Mouse (Mus musculus) adrenal gland, postnatal 25 days (tissue): ENCODE measurements at regions not wholly inside any gene's neighbourhood (a gene's known extent, or its start where the extent isn't known, plus 50 kb on each side); places are given as distances from the start of the nearest gene placed in this dataset.

ENCODE experiments used
- DNase-seq: peaks from one replicate; pipeline ENCODE4 v3.0.0; 2021; ENCODE audit warnings: mixed read lengths

- no peak for DNase-seq
Measured at GRCm38 (mm10) chr12:35314035-35314434, 220.8 kb downstream of the Ahr start.

DNA sequence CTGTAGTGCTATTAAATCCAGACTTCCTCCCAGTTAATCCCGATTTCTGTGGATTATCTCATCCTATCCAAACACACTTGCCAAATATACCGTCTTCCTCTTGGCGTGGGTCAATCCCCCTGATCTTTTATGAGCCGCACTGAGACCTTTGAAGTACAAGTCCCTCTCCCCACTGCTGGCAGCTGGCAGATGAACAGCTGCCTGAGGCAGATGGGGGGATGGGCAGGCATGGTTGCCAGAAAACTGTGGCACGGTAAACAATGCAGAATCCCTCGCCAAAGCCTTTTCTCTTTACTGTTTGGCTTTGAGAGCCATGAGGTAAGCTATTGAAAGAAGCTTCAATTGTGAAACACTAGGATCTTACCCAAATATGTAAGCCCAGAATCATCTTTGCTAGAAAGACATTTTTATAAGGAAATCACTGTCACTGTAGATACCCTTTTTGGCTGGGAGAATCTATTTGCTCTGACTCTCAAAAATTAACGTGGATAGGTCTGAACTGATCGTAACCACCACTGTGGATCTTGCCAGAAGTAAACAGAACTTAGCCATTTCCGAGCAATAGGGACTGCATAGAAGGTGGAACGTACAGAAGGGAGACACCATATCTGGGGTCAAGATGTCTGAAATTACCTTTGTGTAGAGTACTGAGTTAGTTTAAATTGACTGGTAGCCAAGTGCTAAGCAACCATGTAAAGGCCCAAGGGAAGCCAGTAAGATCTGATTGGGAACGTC lies 221.5 kb downstream of the Ahr start:
- peak; percentile 30 for DNase-seq

GRCm38 (mm10) chr12:35308537-35308936 lies 226.3 kb downstream of the Ahr start:
- DNase-seq = no peak

DNA sequence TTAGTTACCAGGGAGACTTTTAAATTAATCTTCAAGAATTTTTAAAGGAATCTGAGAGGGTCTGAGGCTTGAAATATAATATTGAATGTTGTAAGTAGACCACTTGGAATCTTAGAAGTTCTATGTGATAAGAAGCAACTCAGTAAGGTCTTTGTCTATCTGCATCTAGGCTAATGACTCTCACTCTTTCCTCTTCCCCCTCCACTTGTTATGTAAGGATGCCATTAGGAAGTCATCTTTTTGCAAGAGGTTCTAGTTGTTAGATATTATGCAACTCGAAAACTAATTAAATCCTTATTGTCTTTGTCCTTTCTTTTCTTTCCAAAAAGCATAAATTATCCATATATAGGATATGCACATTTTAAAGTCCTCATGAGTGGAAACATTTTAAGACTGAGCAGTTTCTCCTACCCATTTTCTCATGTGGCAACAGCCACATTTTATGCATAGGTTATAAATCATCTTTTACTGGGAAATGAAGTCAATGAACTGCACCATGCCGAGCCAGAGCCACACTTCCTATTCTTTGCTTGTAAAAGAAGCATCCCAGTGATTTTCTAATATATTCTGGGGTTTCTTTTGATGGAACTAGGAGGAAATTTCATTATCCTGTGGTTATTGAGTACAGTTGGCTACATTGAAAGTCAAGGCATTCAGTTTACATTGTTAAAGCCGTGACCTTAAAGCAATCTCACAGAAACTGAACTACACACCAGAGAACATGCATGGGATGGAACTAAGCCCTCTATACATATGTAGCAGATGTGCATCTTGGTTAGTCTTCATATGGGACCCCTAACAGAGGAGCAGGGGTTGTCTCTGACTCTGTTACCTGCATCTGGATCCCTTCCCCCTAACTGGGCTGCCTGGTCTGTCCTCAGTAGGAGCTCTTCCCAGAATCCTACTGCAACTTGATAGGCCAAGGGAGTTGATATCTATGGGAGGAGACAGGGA lies 230.8 kb downstream of the Ahr start:
- no peak for DNase-seq

DNA sequence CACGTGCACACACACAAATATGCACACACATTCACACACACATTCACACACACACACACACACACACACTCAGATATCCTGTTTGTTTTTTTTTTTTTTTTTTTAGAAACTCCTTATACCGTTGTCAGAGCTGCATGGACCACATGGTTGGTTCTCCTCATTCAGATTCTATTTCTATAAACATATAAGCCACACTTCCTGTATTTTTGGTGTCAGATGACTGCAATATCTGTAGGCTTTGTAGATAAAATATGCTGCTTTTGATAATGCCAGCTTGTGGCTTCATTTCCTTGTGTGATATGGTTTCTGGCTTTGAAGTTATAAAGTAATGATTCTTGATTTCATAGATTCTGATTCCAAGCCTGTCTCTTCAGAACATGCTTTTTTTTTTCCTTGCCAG lies 231.7 kb downstream of the Ahr start:
- no peak for DNase-seq

DNA sequence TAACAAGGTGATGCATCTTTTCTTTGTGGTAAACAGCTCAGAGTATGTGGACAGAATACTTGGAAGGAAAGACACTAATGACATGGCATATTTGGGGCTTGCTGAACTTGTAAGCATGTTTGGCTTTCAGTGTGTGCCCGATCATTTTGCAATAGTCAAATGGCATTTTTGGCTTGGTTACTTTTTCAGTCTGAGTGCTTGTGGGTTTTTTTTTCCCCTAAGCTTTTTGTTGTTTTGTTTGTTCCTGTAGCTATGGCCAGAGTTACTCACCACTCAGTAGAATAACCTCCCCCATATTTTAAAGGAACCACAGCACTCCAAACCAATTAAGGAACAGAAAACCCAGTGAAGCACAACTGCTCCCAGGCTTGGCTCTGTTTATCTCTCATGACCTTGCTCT lies 240.2 kb downstream of the Ahr start:
- no peak for DNase-seq

GRCm38 (mm10) chr12:35293566-35293965 lies 241.3 kb downstream of the Ahr start:
- DNase-seq = no peak

DNA sequence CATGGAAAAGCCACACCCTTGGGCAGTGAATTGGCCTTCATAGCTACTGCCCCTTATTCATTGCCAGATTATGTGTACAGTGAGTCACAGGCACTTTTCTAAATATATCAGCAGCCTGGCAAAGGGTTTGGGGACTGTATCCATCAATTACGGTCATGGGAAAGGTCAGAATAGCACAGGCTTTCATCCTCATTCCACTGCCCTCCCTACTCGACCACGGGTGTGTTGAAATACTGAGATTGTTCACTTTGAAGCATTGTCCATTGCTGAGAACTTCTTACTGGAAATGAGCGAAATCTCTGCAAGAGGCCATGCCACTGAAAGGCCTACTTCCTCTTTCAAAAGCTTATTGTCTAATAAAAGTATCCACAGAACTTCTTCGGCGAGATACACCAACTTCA lies 242.9 kb downstream of the Ahr start:
- DNase-seq = peak; percentile 21

DNA sequence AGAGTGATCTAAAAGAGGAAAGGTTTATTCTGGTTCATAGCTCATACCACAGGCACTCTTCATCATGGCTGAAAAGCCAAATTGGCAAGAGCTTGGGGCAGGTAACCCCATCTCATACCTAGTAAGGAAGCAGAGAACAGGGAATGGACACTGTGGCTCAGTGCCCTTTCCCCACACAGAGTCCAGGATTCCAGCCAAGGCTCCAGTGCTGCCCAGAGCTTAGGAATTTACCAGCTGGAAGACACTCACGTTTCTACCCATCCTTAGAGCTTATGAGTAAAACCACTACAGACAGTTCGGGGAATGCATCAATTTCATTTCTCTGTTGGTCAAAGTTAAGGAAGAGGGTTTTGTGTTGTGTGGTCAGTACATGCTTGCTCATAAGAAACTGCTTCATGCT lies 241.0 kb downstream of the Snx13 start:
- peak; percentile 13 for DNase-seq

DNA sequence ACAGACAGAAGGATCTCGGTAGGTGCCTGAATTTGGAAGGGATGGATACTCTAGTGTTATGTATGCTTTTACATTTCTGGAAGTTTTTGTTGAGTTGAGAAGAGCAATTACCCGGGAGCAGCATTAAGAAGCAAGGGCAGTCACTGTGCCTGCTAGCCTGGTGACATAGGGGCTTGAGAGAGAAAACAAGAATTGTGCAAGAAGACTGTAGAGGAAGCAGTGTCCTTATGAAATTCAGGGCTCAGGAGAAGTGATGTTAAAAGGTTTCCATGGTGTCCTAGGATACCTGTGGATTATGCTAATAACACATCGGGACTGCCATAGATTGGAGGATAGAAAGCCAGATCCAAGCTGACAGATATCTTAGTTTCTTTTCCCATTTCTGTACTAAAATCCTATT lies 240.6 kb downstream of the Snx13 start:
- no peak for DNase-seq

GRCm38 (mm10) chr12:35286974-35287553 lies 240.1 kb downstream of the Snx13 start:
- DNase-seq = no peak

DNA sequence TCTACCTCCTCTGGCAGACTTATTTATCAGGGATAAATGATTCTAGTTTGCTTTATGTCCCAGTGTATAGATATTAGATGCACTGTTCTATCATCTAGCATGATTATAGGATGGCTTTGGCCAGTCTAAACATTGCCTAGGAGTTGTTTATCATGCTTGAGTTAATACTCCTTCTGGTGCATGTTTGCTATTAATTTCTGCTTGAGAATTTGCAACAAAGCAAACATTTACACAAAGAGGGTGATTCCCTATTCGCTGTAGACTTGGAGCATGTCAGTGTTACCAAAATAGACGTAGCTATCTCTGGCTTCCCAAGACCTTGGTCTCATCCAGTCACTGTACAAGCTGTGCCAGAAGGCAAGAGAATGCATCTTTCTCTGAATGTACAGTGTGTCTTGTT lies 237.4 kb downstream of the Snx13 start:
- DNase-seq = no peak

DNA sequence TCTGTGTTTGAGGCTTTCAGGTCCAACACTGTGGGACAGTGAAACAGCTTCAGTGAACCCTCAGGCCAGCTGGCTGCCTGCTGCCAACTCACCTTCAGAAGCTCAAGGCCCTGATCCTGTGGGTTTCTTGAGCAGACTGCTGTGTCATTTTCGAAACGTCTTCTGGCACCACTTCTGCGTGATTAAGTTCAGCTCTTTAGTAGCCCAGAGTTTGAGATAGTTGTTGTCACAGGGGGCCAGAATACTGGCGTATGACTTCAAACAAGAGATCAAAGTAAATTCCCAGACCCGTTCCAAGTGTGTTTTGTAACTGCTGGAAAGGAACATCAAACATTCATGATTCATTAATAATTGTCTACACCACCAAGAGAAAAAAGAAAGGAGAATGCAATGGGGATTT lies 236.9 kb downstream of the Snx13 start:
- DNase-seq = peak; percentile 11

- DNase-seq = no peak
Measured at GRCm38 (mm10) chr12:35283407-35283806, 236.4 kb downstream of the Snx13 start.

DNA sequence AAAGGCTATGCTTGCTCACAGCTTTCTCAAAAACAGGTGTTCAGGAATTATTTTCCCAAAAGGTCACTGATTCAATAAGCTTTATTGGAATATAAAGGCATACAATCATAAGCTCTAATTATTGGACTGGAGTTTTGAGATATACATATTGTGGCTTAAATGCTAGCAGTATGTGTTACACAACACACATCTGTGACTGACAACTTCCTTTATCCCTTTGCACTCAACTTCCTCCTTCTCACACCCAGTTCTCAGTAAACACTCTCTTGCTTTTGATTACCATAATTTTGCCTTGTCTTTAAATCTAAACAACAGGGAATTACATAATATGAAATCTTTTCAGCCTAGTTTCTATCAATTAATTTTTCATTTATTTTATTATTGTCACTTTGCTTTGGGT lies 222.5 kb downstream of the Snx13 start:
- no peak for DNase-seq

GRCm38 (mm10) chr12:35268006-35268405 lies 221.0 kb downstream of the Snx13 start:
- no peak for DNase-seq

DNA sequence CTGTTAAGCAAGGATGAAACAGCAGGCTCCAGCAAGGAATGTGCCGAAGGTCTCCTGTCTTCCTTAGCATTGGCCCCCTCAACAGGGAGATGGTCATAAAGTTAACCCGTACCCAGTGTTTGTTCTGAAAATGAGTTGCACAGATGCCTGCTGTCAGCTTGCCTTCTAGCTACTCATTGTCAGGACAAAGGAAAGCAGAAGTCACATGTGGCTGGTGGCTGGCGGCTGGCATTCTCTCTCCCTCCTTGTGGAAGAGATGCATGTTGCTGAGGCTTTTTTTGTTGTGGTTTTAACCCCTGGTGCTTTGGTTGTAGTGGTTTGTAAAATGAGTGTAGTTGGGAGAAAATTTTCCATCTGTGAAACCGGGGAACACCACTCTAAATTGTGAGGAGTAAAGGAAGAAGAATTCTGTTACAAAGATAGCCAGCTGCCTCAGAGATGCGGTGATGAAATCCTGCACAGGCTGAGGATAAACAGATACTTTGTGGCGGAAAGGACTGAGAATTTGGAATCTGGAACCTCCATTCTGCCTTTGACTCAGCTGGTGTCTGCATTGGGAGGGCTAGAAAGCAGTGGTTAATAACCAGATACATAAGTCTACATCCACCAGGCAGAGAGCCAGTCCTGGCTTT lies 220.2 kb downstream of the Snx13 start:
- no peak for DNase-seq

DNA sequence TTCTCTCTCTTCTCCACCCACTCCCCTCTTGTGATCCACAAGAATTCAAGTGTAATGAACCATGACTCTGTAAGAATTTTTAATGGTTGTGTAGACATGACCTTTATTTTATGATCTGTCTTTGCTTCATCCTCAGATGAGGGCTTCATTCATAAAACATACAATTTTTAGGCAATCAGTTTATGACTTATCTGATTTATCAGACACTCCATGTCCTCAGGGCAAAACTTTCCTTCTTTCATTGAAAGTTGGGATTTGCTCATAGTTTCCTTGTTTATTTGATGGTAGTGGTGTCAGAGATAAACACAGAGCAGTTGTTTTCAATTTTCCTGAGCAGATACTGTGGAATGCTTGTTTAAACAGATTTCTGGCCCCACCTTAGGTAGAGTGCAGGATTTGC lies 212.8 kb downstream of the Snx13 start:
- no peak for DNase-seq

- no peak for DNase-seq
Measured at GRCm38 (mm10) chr12:35255723-35256401, 208.9 kb downstream of the Snx13 start.

- no peak for DNase-seq
Measured at GRCm38 (mm10) chr12:35248476-35248875, 201.5 kb downstream of the Snx13 start.

DNA sequence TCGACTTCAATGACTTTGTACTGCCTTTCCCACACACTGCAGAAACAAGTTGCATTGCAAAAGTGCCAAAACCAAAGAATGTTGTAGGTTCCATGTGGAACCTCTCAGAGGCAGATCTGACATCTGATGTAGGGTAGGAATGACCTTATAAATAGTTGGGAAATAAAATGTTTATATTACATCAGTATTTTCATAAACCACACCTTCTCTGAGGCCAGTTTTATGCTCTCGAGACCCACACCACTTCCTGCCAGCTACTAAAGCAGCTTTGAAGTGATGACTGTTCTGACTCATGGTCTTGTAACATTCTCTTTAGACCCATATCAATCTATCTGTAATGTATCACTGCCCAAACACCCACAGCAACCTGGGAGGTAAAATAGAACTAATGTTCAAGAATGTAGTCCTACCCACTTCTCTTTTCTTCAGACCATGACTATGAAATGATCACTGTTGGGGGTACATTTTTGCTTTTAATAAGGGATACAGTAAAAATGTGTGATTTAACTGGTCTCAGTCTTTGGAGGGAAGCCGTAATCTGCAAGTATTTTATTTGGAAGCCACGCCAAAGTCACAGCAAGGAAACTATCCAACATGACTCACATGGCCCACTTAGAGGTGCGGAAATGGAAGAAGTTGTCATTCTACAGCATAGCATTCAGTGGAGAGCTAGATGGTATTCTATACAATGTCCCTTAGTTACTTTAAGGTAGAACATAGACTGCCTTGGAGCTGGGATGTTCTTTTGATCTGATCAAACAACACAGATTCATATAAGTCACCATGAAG lies 199.4 kb downstream of the Snx13 start:
- DNase-seq = no peak
